Mouse (Mus musculus) midbrain, embryonic 15.5 days (tissue): ENCODE measurements around the gene Dpp6. TPM values are rescaled to one million over a fixed set of nuclear protein-coding genes. Genes with fewer than 3 reads are reported as not detected.
A peak's percentile ranks its signal among the peaks of the same experiment; 100 is the strongest.

ENCODE experiments used
- ATAC-seq: fragments of 200-750 bp; cut with Nextera tagmentation; replicated peaks from 2 replicates; pipeline ENCODE4 v1.8.0; 2017; ENCODE audit warnings: moderate TSS enrichment
- H3K27ac ChIP-seq: fragments of 300-500 bp; sonication (generic); 2 replicates; pipeline ENCODE4 v1.5.1; 2015; ENCODE audit warnings: mild to moderate bottlenecking, inconsistent platforms
- H3K27me3 ChIP-seq: fragments of 300-500 bp; sonication (generic); replicated peaks from 2 replicates; pipeline ENCODE4 v1.6.1; 2015; ENCODE audit warnings: inconsistent platforms
- H3K36me3 ChIP-seq: fragments of 300-500 bp; sonication (generic); replicated peaks from 2 replicates; pipeline ENCODE4 v1.6.1; 2015; ENCODE audit warnings: inconsistent platforms
- H3K4me1 ChIP-seq: fragments of 300-500 bp; sonication (generic); 2 replicates; pipeline ENCODE4 v1.6.1; 2015; ENCODE audit warnings: inconsistent platforms
- H3K4me2 ChIP-seq: fragments of 300-500 bp; sonication (generic); 2 replicates; pipeline ENCODE4 v1.6.1; 2015; ENCODE audit warnings: inconsistent platforms, mild to moderate bottlenecking, moderate library complexity
- H3K4me3 ChIP-seq: fragments of 300-500 bp; sonication (generic); 2 replicates; pipeline ENCODE4 v1.5.1; 2015; ENCODE audit warnings: mild to moderate bottlenecking, inconsistent platforms
- H3K9ac ChIP-seq: fragments of 300-500 bp; sonication (generic); 2 replicates; pipeline ENCODE4 v1.6.1; 2015; ENCODE audit warnings: mild to moderate bottlenecking, inconsistent platforms
- H3K9me3 ChIP-seq: fragments of 300-500 bp; sonication (generic); 2 replicates; pipeline ENCODE4 v1.6.1; 2016; ENCODE audit warnings: inconsistent platforms
- WGBS: fragments of 180-500 bp; shearing (Covaris S2); methylation state at CpG from one replicate; pipeline ENCODE4 v1.1.7; 2015; ENCODE audit warnings: mixed read lengths; 5-methylcytosine and 5-hydroxymethylcytosine counted together
- polyA plus RNA-seq: library from polyadenylated mRNA; unstranded; fragments of >200 nt; fragmentation: Nextera tagmentation; extraction: Ambion mirVana; gene quantifications from 2 replicates; pipeline ENCODE4 v1.2.1, GENCODE M21; 2015

The Dpp6 gene
- polyA plus RNA-seq, 1 experiment from 2014 or later: 88.3 TPM

DNA sequence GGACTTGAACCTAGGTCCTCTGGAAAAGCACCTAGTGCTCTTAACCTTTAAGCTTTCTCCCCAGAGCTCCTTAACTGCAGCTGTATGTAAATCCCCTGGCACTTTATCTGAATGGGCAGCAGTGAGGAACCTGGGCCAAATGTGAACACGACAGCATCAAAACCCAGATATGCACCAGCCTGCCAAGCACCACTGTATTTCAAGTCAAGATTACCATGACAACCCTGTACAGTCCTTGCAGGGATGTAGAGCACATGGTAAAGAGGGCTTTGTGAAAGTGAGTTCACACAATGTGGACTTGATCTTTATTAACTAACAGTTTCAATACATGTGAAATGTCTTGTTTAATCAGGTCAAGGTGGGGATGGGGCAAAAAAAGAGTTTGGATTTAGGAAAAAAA lies 162.3 kb downstream of the Dpp6 start:
- 28% methylated on average over 1 of the region's 1 CpGs for WGBS
- H3K9ac ChIP-seq: no peak overlapping the region
- peaks cover 4% of the 10 kb centered on the region for H3K4me1 ChIP-seq
- peak; percentile 82 for ATAC-seq
- H3K4me2 ChIP-seq: no peak overlapping the region
- H3K4me3 ChIP-seq: no peak overlapping the region
- H3K9me3 ChIP-seq: no peaks in the 10 kb centered on the region
- no peaks in the 10 kb centered on the region for H3K27me3 ChIP-seq
- H3K27ac ChIP-seq: no peak overlapping the region
- H3K36me3 ChIP-seq: no peaks in the 10 kb centered on the region

DNA sequence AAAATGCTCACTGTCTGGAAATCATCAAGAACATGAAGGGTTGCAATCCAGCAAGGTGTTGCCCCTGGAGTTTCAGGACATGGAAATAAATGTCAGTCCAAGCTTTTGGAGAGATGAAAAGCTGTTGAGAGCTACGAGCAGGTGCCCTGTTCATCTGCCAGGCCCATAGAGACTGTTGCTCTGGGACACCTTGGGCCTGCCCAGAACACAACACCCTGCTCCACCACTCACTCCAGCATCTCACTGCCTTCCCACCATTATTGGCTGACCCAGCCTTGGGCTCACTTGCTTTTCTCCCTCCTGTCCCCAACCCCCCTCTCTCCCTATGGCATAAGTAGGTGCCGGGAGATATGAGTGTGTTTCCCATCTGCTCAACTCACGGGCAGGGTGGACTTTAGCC lies 162.8 kb downstream of the Dpp6 start:
- 0 out of 2 replicates have a peak, but pooled peaks have one; percentile 56 for ATAC-seq
- Histone ChIP-seq H3K4me1 (peaks cover 4% of the 10 kb centered on the region), H3K27me3 (no peaks in the 10 kb centered on the region), H3K36me3 (no peaks in the 10 kb centered on the region), H3K4me3 (no peak overlapping the region), H3K4me2 (no peak overlapping the region), H3K9ac (no peak overlapping the region), H3K9me3 (no peaks in the 10 kb centered on the region), H3K27ac (no peak overlapping the region)
- 75% methylated on average over 3 of the region's 3 CpGs for WGBS

- H3K4me1 ChIP-seq: no peaks in the 10 kb centered on the region
- 5% methylated on average over 1 of the region's 1 CpGs for WGBS
- H3K9ac ChIP-seq: no peak overlapping the region
- no peaks in the 10 kb centered on the region for H3K27me3 ChIP-seq
- no peak overlapping the region for H3K27ac ChIP-seq
- no peak for ATAC-seq
- no peak overlapping the region for H3K4me2 ChIP-seq
- no peaks in the 10 kb centered on the region for H3K9me3 ChIP-seq
- H3K4me3 ChIP-seq: no peak overlapping the region
- H3K36me3 ChIP-seq: no peaks in the 10 kb centered on the region
These were observed 168.1 kb downstream of the Dpp6 start for GRCm38 (mm10) chr5:26985114-26985513.

GRCm38 (mm10) chr5:26991587-26991986 lies 174.6 kb downstream of the Dpp6 start:
- ATAC-seq: peak; percentile 72; the same call in 1 of the 2 replicates
- Histone ChIP-seq H3K4me3 (no peak overlapping the region), H3K4me2 (no peak overlapping the region), H3K36me3 (no peaks in the 10 kb centered on the region), H3K27me3 (no peaks in the 10 kb centered on the region), H3K4me1 (peaks cover 5% of the 10 kb centered on the region; the same call in 1 of the 2 replicates), H3K9ac (no peak overlapping the region), H3K9me3 (no peaks in the 10 kb centered on the region), H3K27ac (no peak overlapping the region)
- 8% methylated on average over 2 of the region's 2 CpGs for WGBS

DNA sequence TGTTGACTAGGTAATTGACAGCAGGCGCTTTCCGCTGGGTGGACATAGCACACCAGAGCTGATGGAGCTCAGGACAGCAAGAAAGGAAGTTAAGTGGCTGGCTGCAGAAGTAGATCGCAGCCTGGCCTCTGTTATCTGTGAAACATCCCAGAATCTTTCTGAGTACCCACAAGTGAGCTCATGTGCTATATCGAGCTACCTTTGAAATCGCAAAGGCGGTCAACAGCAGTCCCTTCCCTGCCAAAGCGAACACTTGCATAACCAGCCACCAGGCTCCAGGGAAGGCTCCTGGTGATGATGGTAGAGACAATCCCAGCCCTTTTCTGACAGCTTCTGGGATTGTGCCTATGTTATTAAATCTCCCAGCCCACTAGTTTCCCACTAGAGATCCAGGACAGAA lies 186.5 kb downstream of the Dpp6 start:
- no peaks in the 10 kb centered on the region for H3K4me1 ChIP-seq
- no peak overlapping the region for H3K4me2 ChIP-seq
- ATAC-seq: no peak
- H3K27me3 ChIP-seq: no peaks in the 10 kb centered on the region
- H3K27ac ChIP-seq: no peak overlapping the region
- no peak overlapping the region for H3K4me3 ChIP-seq
- no peaks in the 10 kb centered on the region for H3K36me3 ChIP-seq
- H3K9me3 ChIP-seq: no peaks in the 10 kb centered on the region
- H3K9ac ChIP-seq: no peak overlapping the region
- WGBS: 93% methylated on average over 7 of the region's 7 CpGs

DNA sequence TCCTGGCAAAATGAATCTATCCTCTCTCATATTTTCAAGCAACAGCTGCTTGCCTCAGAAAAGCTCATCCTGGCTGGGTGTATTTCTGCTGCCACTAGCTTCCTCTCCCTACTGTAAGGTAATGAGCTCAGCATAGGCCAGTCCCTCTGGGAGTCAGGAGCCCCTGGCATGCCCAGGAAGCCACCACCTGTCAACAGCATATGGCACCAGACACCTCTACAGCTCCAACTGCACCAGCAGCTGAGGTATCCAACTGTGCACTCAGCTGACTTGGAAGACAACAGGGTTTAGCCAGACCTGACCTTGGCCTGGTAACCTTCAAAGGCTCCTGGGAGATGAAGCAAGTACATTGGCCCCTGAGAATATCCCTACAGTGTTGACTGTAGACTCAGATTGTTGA lies 192.2 kb downstream of the Dpp6 start:
- no peak for ATAC-seq
- no peak overlapping the region for H3K9ac ChIP-seq

DNA sequence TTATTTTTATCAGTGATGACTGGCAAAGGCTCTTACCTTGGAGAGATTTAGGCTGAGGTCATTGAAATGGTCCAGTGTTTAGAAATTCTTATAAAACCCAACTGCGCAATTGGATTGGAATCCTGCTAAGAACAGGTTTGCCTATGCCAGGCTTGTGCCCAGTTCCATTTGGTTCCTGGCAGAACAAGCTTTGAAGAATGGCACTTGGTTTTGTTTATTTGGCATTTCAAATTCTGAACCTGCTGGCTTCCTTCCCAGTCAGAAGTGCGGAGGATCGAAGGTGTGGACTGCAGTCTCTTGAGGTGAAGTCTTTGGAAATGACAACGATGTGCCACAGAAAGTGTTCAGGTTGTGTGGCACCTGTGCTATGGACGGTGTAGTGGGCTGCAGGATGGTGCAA lies 193.6 kb downstream of the Dpp6 start:
- Histone ChIP-seq H3K27me3 (no peaks in the 10 kb centered on the region), H3K4me1 (no peaks in the 10 kb centered on the region), H3K9ac (no peak overlapping the region), H3K9me3 (no peaks in the 10 kb centered on the region), H3K4me3 (no peak overlapping the region), H3K27ac (no peak overlapping the region), H3K4me2 (no peak overlapping the region), H3K36me3 (no peaks in the 10 kb centered on the region)
- no peak for ATAC-seq
- WGBS: 86% methylated on average over 5 of the region's 5 CpGs

More for the DNA sequence above, 192.2 kb downstream of the Dpp6 start:
- Histone ChIP-seq H3K4me2 (no peak overlapping the region), H3K4me1 (no peaks in the 10 kb centered on the region), H3K27me3 (no peaks in the 10 kb centered on the region), H3K9me3 (no peaks in the 10 kb centered on the region), H3K36me3 (no peaks in the 10 kb centered on the region), H3K4me3 (no peak overlapping the region), H3K27ac (no peak overlapping the region)

GRCm38 (mm10) chr5:27018314-27018956 lies 201.4 kb downstream of the Dpp6 start:
- Histone ChIP-seq H3K9me3 (no peaks in the 10 kb centered on the region), H3K27ac (no peak overlapping the region), H3K4me3 (no peak overlapping the region), H3K27me3 (no peaks in the 10 kb centered on the region), H3K4me2 (no peak overlapping the region), H3K4me1 (no peaks in the 10 kb centered on the region), H3K36me3 (no peaks in the 10 kb centered on the region), H3K9ac (no peak overlapping the region)
- WGBS: 37% methylated on average over 3 of the region's 3 CpGs
- ATAC-seq: peak; percentile 52; the same call in 1 of the 2 replicates

- no peaks in the 10 kb centered on the region for H3K9me3 ChIP-seq
- no peak overlapping the region for H3K4me2 ChIP-seq
- H3K9ac ChIP-seq: no peak overlapping the region
- H3K27ac ChIP-seq: no peak overlapping the region
- no peaks in the 10 kb centered on the region for H3K36me3 ChIP-seq
- H3K4me3 ChIP-seq: no peak overlapping the region
- no peaks in the 10 kb centered on the region for H3K4me1 ChIP-seq
- WGBS: 13% methylated on average over 1 of the region's 1 CpGs
- no peaks in the 10 kb centered on the region for H3K27me3 ChIP-seq
- no peak for ATAC-seq
These were observed 211.6 kb downstream of the Dpp6 start for GRCm38 (mm10) chr5:27028611-27029010.

DNA sequence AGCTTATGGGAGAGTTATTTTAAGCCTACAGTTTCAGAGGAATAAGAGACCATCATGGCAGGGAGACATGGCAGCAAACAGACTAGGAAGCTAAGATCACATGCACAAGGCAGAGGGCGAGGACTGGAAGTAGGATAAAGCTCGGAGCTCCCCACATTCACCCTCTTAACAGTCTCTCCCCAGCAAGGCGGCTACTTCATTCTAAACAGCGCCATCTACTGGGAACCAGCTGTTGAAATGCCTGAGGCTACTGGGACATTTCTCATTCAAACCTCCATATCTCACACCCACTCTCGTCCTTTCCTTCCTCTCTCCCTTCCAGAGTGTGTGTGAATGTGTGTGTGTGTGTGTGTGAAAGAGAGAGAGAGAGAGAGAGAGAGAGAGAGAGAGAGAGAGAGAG lies 212.8 kb downstream of the Dpp6 start:
- H3K4me1 ChIP-seq: no peaks in the 10 kb centered on the region
- H3K4me3 ChIP-seq: no peak overlapping the region
- no peaks in the 10 kb centered on the region for H3K27me3 ChIP-seq
- H3K36me3 ChIP-seq: no peaks in the 10 kb centered on the region
- no peak overlapping the region for H3K9ac ChIP-seq
- no peaks in the 10 kb centered on the region for H3K9me3 ChIP-seq
- H3K27ac ChIP-seq: no peak overlapping the region
- ATAC-seq: no peak
- no peak overlapping the region for H3K4me2 ChIP-seq
- WGBS: 12% methylated on average over 5 of the region's 5 CpGs

DNA sequence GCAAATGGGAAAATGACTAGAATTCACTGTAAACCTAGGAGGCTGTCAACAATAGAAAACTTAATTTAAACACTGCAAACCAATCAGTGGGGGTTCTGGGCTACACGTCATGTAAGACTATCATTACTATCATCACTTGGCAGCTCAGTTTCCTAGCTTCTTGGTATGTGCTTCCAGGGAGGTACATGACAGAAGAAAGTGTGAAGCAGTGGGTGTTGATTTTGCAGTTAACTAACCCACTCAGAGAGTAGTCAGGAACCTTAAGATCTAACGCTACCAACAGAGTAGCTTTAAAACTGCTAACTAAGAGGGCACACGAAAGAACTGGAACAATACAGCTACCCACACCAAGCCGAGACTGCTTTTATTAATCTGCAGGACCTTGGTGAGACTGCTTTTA lies 217.9 kb downstream of the Dpp6 start:
- H3K27me3 ChIP-seq: no peaks in the 10 kb centered on the region
- no peak overlapping the region for H3K9ac ChIP-seq
- 61% methylated on average over 4 of the region's 4 CpGs for WGBS
- H3K36me3 ChIP-seq: no peaks in the 10 kb centered on the region
- H3K4me1 ChIP-seq: no peaks in the 10 kb centered on the region
- no peak overlapping the region for H3K4me2 ChIP-seq
- ATAC-seq: no peak
- no peak overlapping the region for H3K27ac ChIP-seq
- no peak overlapping the region for H3K4me3 ChIP-seq
- no peaks in the 10 kb centered on the region for H3K9me3 ChIP-seq

DNA sequence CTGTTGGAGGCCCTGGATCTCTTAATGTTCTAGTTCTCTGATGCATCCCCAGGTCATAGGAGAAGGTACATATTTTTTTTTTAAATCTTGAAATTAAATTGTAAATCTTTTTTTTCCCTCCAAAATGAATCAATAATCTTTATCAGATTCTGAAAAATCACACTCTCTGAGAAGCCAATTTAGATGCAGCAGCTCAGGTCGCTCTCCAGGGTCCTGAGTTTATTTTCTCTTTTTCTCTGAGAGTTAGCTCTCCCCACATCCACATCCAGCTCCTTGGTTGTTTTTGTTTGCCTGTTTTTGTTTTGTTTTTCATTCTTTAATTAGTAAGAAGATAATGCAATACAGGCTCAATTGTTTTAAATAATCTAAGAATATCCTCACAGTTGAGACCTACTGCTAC lies 218.3 kb downstream of the Dpp6 start:
- H3K27me3 ChIP-seq: no peaks in the 10 kb centered on the region
- no peak overlapping the region for H3K4me2 ChIP-seq
- H3K9ac ChIP-seq: no peak overlapping the region
- H3K4me1 ChIP-seq: no peaks in the 10 kb centered on the region
- H3K9me3 ChIP-seq: no peaks in the 10 kb centered on the region
- no peak overlapping the region for H3K4me3 ChIP-seq
- 71% methylated on average over 1 of the region's 1 CpGs for WGBS
- ATAC-seq: no peak
- no peak overlapping the region for H3K27ac ChIP-seq
- H3K36me3 ChIP-seq: no peaks in the 10 kb centered on the region

DNA sequence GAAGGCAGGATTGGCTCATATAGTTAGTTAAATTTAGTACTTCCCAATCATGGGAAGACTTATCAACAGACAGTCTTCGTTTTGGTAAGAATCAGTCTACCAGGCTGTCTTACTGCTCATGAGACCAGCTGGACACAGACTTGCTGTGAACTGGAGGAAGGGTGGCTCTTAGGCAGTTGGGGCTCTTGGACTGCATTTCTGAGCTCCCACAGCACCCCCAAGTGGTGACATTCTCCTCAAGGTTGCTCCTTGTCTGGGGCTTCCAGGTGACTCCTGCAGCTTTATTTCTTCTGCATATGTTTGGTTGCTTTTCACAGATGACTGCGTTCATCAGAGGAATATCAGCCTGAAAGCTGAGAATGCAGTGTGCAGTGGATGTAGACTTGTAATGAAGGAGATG lies 218.9 kb downstream of the Dpp6 start:
- no peak for ATAC-seq
- no peaks in the 10 kb centered on the region for H3K27me3 ChIP-seq

More for the DNA sequence above, 218.9 kb downstream of the Dpp6 start:
- H3K36me3 ChIP-seq: no peaks in the 10 kb centered on the region
- H3K27ac ChIP-seq: no peak overlapping the region
- H3K9ac ChIP-seq: no peak overlapping the region
- WGBS: 28% methylated on average over 2 of the region's 2 CpGs
- H3K9me3 ChIP-seq: no peaks in the 10 kb centered on the region
- H3K4me1 ChIP-seq: no peaks in the 10 kb centered on the region
- no peak overlapping the region for H3K4me3 ChIP-seq
- no peak overlapping the region for H3K4me2 ChIP-seq
